Mouse (Mus musculus): ENCODE measurements at regions not wholly inside any gene's neighbourhood (a gene's known extent, or its start where the extent isn't known, plus 50 kb on each side); places are given as distances from the start of the nearest gene placed in this dataset.

GRCm38 (mm10) chr4:131272060-131272459 is 327.9 kb downstream of the Matn1 start:
- DNase-seq (ENCODE audit: low read depth, low spot score) = no peak

GRCm38 (mm10) chr4:131293560-131293959 is 349.4 kb downstream of the Matn1 start:
- no peak for DNase-seq (ENCODE audit: low read depth, low spot score)

- DNase-seq (ENCODE audit: low read depth, low spot score) = no peak
These were observed 354.0 kb downstream of the Matn1 start for GRCm38 (mm10) chr4:131298011-131298674.

- DNase-seq (ENCODE audit: low read depth, low spot score) = no peak
These were observed 359.8 kb downstream of the Matn1 start for GRCm38 (mm10) chr4:131303936-131304335.

- no peak for DNase-seq (ENCODE audit: low read depth, low spot score)
These were observed 360.2 kb downstream of the Matn1 start for GRCm38 (mm10) chr4:131304361-131304777.

DNA sequence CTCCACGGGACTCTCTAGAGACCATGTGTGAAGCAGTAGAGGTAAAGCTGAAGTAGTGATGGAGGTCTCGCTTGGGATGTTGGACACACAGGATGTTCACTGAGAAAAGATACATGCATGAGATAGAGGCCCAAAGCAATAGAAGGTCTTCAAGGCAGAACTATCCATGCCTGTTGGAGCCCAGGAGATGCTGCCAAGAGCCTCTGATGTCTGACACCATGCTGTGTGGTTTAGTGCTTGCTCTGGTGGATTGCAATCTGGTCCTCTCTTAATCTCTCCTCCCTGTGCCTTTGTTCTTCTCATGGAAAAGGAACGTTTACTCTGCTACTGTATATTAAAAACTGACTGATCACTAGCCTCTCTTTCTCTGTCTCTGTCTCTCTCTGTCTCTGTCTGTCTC is 370.0 kb downstream of the Matn1 start:
- no peak for DNase-seq (ENCODE audit: low read depth, low spot score)

DNA sequence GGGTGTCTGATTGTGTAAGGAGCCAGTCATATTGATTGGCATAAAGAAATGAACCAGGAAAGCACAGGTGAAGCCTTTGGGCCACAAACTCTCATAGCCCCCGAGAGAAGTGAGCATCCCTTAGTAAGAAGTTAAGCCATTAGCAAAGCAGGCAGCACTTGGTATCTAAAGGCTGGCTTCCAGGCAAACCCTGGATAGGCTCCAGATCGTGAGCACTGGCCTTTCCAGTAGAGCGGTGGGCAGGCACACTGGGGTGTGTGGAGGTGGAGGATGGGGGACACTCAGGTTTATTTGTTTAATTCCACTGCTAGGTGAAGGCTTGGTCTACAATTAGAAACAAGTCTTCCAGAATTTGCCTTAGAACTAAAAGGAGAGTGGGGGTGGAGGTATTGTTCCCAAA is 371.9 kb downstream of the Matn1 start:
- DNase-seq (ENCODE audit: low read depth, low spot score) = no peak

DNA sequence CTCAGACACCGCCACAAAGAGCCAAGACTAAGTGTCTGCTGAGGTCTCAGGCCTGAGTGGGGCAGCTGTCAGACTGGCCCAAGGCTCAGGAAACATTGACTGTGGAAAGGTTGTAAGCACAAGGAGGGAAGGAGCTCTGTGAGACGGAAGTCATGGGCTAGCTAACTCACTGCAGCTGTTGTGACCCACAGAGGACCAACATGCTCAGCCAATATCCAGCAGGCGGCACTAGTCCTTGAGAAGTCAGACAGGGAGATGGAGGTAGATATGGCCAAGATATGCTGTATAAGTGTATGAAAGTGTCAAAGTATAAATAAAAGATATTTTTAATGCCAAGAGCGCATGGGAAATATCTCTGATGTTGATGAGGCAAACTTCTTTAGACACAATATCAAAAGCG is 378.1 kb downstream of the Matn1 start:
- DNase-seq (ENCODE audit: low read depth, low spot score) = no peak

DNA sequence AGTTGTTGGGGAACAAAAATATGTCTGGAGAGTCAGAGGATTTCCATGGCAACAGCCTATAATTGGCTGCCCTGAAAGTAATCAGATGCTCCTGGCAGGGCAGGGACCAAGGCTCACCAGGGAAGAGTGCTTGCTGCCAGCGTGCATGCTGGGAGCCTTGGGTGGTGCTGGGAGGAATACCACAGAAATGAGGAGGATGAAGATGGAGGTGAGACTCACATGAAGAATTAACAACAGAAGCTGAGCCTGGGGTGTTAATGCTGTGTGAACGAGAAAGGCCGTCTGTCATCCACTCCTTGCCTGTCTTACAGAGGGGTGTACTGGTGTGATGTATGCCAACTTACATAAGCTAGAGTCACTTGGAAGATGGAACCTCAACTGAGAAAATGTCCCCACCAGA is 380.3 kb downstream of the Matn1 start:
- no peak for DNase-seq (ENCODE audit: low read depth, low spot score)

DNA sequence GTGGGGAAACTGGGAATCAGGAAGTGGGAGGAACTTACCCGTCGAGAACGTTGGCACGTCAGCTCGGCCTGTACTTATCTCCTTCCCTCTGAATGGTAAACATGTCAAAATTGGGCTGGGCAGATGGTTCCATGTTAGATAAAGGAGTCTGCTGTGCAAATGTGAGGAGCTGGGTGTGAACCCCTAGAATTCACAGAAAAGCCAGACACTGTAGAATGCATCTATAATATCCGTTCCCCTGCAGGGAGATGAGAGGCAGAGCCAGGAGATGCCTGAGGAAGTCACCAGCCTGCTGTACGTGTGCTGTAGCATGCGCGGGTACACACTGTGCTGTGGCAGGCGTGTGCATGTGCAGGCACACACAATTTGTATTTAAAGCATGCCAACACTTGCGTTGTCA is 381.0 kb downstream of the Matn1 start:
- no peak for DNase-seq (ENCODE audit: low read depth, low spot score)

DNA sequence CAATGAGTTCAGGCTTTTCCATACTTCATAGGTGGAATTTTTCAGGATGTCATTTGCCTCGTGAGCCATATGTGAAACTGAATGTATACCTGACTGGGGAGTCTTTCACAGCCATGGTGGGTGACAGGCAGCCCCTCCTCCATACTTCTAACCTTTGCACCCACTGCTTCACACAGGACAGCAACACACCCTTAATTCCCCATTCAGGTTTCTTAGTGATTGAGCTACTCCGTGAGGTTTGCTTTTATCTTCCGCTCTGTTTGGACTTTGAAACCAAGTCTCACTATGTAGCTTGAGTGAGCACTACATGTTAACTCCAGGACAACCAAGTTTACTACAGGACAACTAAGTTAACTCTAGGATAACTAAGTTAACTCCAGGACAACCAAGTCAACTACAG is 381.4 kb downstream of the Matn1 start:
- DNase-seq (ENCODE audit: low read depth, low spot score) = no peak

GRCm38 (mm10) chr4:131329398-131329797 is 385.2 kb downstream of the Matn1 start:
- DNase-seq (ENCODE audit: low read depth, low spot score) = no peak

- no peak for DNase-seq (ENCODE audit: low read depth, low spot score)
These were observed 387.5 kb downstream of the Matn1 start for GRCm38 (mm10) chr4:131331646-131332045.

- no peak for DNase-seq (ENCODE audit: low read depth, low spot score)
These were observed 392.6 kb downstream of the Matn1 start for GRCm38 (mm10) chr4:131336801-131337200.

DNA sequence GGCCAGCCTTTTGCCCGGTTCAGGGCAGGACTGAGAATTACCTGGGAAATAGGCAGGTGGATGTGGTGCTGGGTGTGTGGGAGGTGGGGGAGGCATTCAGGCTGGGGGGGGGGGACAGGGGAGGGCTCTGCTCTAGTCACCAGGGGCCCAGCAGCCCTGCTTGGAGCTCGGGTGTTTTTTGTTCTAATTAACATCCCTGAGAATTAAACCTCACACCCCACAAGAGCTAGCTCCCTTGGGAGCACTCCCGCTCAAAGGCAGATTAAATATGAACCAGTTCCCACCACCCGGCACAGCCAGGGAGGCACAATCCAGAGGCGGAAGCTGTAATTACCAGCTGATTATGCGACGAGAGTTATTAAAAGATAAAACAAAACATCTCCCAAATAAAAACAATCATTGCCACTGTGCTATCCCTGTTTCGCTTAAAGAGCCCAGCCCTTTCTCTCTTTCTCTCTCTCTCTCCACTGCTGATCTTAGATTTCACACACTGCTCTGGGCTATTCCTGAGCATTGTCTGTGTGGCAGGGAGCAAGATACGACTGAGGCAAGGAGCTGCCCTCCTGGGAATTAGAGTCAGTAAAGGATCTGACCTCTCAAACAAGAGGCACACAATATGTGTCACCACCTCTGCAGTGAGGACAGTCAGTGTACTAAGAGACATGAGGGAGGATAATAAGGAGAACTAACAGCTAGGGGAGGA is 397.0 kb downstream of the Matn1 start:
- DNase-seq (ENCODE audit: low read depth, low spot score) = no peak

GRCm38 (mm10) chr4:131346727-131347126 is 402.5 kb downstream of the Matn1 start:
- DNase-seq (ENCODE audit: low read depth, low spot score) = no peak

- no peak for DNase-seq (ENCODE audit: low read depth, low spot score)
These were observed 406.1 kb downstream of the Matn1 start for GRCm38 (mm10) chr4:131350268-131350667.

GRCm38 (mm10) chr4:131354908-131355307 is 410.7 kb downstream of the Matn1 start:
- DNase-seq (ENCODE audit: low read depth, low spot score) = no peak

- DNase-seq (ENCODE audit: low read depth, low spot score) = no peak
These were observed 411.4 kb downstream of the Matn1 start for GRCm38 (mm10) chr4:131355526-131355991.

DNA sequence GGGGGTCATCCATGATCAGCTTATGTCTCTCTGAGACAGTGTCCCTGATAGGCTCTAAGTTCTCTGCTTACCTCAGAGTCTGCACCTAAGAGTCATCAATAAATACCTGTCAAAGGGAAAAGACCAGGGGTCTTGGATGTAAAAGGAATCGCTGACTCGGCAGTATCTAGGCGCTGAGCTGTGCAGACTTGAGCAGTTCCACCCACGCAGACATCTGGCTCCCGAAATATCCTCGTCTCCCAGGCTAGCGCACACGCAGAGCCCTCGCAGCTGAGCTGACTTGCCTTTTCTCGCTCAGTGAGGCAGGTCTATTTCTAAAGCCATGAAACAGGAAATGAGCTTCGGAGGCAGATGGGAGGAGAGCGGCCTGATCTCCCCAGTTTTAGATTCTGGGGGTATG is 412.1 kb downstream of the Matn1 start:
- DNase-seq (ENCODE audit: low read depth, low spot score) = no peak

DNA sequence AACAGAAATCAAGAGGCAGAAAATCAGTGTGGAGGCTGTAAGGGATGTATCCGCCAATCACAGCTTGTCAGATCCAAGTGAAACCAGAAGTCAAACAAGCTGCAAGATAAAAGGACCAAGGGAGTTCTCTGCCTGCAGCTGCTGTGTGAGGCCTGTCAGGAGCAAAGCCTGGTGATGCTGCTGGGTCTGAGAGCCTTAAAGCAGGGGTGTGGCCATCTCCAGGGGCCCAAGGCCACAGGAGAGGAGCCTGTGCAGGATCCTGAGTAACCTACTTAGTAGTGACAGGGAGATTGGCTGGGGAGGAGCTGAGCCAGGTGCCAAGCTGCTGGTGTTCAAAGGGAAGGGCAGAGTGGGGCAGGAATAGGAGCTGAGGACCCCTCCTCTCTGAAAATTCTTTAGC is 418.8 kb downstream of the Matn1 start:
- DNase-seq (ENCODE audit: low read depth, low spot score) = no peak

DNA sequence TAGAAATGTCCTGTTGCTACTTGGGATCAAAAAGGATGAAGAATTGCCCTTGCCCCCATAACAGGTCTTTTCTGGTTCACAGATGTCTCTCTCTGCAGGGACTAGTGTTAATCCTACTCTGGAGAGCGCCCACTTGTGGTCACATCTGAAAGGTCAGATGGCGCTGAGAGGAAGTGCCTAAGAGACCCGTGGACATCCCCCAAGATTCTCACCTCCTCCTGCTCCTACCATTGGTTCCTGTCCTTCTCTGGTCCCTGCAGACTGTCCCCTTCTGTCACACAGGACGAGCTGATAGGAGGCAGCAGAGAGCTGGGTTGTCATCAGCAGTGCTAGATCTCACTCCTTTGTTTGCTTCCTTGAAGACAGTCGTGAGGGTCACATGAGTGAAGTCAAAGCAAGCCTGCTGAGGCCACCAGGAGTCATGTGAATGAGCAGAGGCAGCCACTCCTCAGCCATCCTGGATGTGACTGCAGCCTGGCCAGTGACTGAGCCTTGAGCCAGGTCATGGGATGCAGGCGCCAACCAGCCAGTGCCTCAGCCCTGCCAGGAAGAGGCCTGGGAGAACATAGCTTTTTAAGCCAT is 420.6 kb downstream of the Matn1 start:
- peak; percentile 68 for DNase-seq (ENCODE audit: low read depth, low spot score)

DNA sequence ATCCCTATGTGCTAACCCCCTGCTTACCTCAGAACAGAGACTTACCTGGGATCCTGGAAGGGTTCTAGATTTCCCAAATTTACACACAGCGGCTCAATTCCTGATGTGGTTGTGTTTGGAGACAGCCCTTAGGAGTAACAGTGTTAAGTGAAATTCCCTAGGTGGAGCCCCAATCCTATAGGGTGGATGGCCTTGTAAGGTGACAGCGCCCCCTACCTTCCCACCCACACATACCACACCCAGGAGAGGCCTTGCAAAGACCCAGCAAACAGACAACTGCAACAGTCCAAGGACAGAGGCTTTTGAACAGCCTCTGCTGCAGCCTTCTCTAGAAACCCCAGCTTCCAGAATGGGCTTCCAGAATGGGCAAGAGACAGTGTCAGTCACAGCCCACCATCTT is 421.8 kb downstream of the Matn1 start:
- DNase-seq (ENCODE audit: low read depth, low spot score) = peak; percentile 18
